Mouse (Mus musculus) v-Abl transformed pro-B cells (cell line): ENCODE data around the gene Lbp.

Experiments
- in situ Hi-C, 2 experiments: fragments of 400-800 bp; cut with MboI; formaldehyde crosslinking; loops; one replicate each; pipeline ENCODE4 v1.15.1; 2025; ENCODE audit not compliant: unreplicated experiment in 2 of 2

Lbp gene

GRCm38 (mm10) chr2:158359757-158360620, 53.7 kb downstream of the Lbp start:
- in situ Hi-C loops = loop anchor here (5.0 to 25.0 kb wide), 3 partner anchors 47 to 323 kb away; partner anchors contain the start of genes Ralgapb (in 1 of the 2), Rprd1b (in 1 of the 2) and Tti1 (in 1 of the 2)

- in situ Hi-C loops = loop anchor here in 1 of 2 experiments (25.0 kb wide), 1 partner anchor 324 kb away; the partner anchor contains the start of genes Rprd1b and Tti1
These were observed 54.8 kb downstream of the Lbp start for GRCm38 (mm10) chr2:158360873-158361677.

GRCm38 (mm10) chr2:158361678-158362320, 55.5 kb downstream of the Lbp start:
- in situ Hi-C loops = loop anchor here in 1 of 2 experiments (25.0 kb wide), 1 partner anchor 324 kb away; the partner anchor contains the start of genes Rprd1b and Tti1

GRCm38 (mm10) chr2:158364175-158364574, 57.9 kb downstream of the Lbp start:
- in situ Hi-C loops = loop anchor here in 1 of 2 experiments (25.0 kb wide), 1 partner anchor 327 kb away; the partner anchor contains the start of genes Rprd1b and Tti1

- in situ Hi-C loops = loop anchor here in 1 of 2 experiments (25.0 kb wide), 1 partner anchor 328 kb away; the partner anchor contains the start of genes Rprd1b and Tti1
These were observed 59.0 kb downstream of the Lbp start for GRCm38 (mm10) chr2:158365099-158365850.

- in situ Hi-C loops = loop anchor here in 1 of 2 experiments (25.0 kb wide), 1 partner anchor 330 kb away; the partner anchor contains the start of genes Rprd1b and Tti1
These were observed 61.4 kb downstream of the Lbp start for GRCm38 (mm10) chr2:158367654-158368053.

GRCm38 (mm10) chr2:158368313-158368712, 62.0 kb downstream of the Lbp start:
- in situ Hi-C loops = loop anchor here in 1 of 2 experiments (25.0 kb wide), 1 partner anchor 331 kb away; the partner anchor contains the start of genes Rprd1b and Tti1

GRCm38 (mm10) chr2:158369474-158370172, 63.3 kb downstream of the Lbp start:
- in situ Hi-C loops = loop anchor here in 1 of 2 experiments (25.0 kb wide), 1 partner anchor 332 kb away; the partner anchor contains the start of genes Rprd1b and Tti1

- in situ Hi-C loops = loop anchor here in 1 of 2 experiments (25.0 kb wide), 1 partner anchor 333 kb away; the partner anchor contains the start of genes Rprd1b and Tti1
These were observed 63.9 kb downstream of the Lbp start for GRCm38 (mm10) chr2:158370173-158370550.

GRCm38 (mm10) chr2:158373061-158373460, 66.8 kb downstream of the Lbp start:
- in situ Hi-C loops = loop anchor here in 1 of 2 experiments (25.0 kb wide), 1 partner anchor 336 kb away; the partner anchor contains the start of genes Rprd1b and Tti1

GRCm38 (mm10) chr2:158373516-158373915, 67.2 kb downstream of the Lbp start:
- in situ Hi-C loops = loop anchor here in 1 of 2 experiments (25.0 kb wide), 1 partner anchor 336 kb away; the partner anchor contains the start of genes Rprd1b and Tti1

- in situ Hi-C loops = loop anchor here in 1 of 2 experiments (5.0 kb wide), 1 partner anchor 487 kb away; no protein-coding TSS in a partner anchor
These were observed 69.3 kb downstream of the Lbp start, which contains the start of gene Snhg11 for GRCm38 (mm10) chr2:158375443-158376122. Snhg11 (plus strand) TSS chr2:158375638.

GRCm38 (mm10) chr2:158376123-158376687, 69.9 kb downstream of the Lbp start:
- in situ Hi-C loops = loop anchor here in 1 of 2 experiments (5.0 kb wide), 1 partner anchor 486 kb away; no protein-coding TSS in a partner anchor

- in situ Hi-C loops = loop anchor here in 1 of 2 experiments (5.0 kb wide), 1 partner anchor 486 kb away; no protein-coding TSS in a partner anchor
These were observed 70.5 kb downstream of the Lbp start for GRCm38 (mm10) chr2:158376798-158377197.

GRCm38 (mm10) chr2:158377811-158378210, 71.5 kb downstream of the Lbp start:
- in situ Hi-C loops = loop anchor here in 1 of 2 experiments (5.0 kb wide), 1 partner anchor 484 kb away; no protein-coding TSS in a partner anchor

- in situ Hi-C loops = loop anchor here in 1 of 2 experiments (5.0 kb wide), 1 partner anchor 483 kb away; no protein-coding TSS in a partner anchor
These were observed 73.2 kb downstream of the Lbp start for GRCm38 (mm10) chr2:158379354-158380078.
